ENCODE assay signal across 8 mouse cellular contexts in the genomic region with DNA sequence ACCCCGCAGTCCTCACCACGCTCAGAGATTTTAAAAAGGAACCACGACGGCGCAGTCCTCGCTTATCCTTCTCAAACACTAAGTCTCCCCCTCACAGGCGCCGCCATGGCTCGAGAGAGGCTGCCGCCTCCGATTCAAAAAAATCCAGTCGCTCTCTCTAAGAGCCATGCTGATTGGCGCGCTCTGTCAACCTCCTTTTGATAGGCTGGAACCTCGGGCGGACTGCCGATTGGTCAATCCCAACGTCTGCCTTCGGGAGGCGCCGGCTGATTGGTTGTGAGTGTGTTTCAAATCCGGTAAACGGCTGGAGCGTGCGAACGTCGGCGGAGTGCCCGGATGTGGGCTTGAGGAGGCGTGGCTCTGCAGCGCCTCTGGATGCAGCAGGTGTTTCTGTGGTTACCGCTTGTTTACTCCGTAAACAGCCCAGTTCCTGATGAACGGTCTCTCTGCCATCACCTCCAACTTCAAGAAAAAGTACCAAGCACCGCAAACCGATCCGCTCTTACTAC. TPM values are rescaled to one million over a fixed set of nuclear protein-coding genes. Genes with fewer than 3 reads are reported as not detected.
DNase-seq lines count a peak whose midpoint lies in the region; ATAC-seq and TF ChIP-seq lines count a peak whose summit lies in the region.

A gene (minus strand): TSS at position 178 of the 509 bp plus-strand sequence.

- under 1% methylated on average over 37 of the region's 37 CpGs for WGBS in forebrain, embryonic 13.5 days
- under 1% methylated on average over 37 of the region's 37 CpGs for WGBS in large intestine, adult 2 months
- WGBS in liver, postnatal 0 days (ENCODE audit: insufficient replicate concordance), result under 1% methylated on average over 37 of the region's 37 CpGs
- under 1% methylated on average over 37 of the region's 37 CpGs for WGBS in neural tube, embryonic 14.5 days

- H3K4me3 ChIP-seq in ES-Bruce4 (ENCODE audit: low read depth, low read length), result peak within 1 kb of the TSS; percentile 90
- peak within 1 kb of the TSS; percentile 85 for H3K4me3 ChIP-seq in forebrain, embryonic 13.5 days
- H3K4me3 ChIP-seq in liver, postnatal 0 days (ENCODE audit: low read depth, low read length), result peak within 1 kb of the TSS; percentile 93
- peak within 1 kb of the TSS; percentile 73 for H3K4me3 ChIP-seq in neural tube, embryonic 14.5 days (ENCODE audit: low read depth, low read length)

- H3K9ac ChIP-seq in ES-Bruce4 (ENCODE audit: low read depth, poor library complexity, severe bottlenecking), result peak within 1 kb of the TSS; percentile 96
- H3K9ac ChIP-seq in forebrain, embryonic 13.5 days, result peak within 1 kb of the TSS; percentile 85
- H3K9ac ChIP-seq in liver, postnatal 0 days (replicated peaks), result peak within 1 kb of the TSS; percentile 83
- peak within 1 kb of the TSS; percentile 47 for H3K9ac ChIP-seq in neural tube, embryonic 14.5 days (replicated peaks; ENCODE audit: low read depth, low read length)

- H3K4me2 ChIP-seq in forebrain, embryonic 13.5 days, result peak within 1 kb of the TSS; percentile 71
- H3K4me2 ChIP-seq in liver, postnatal 0 days (ENCODE audit: low read depth, low read length), result peak within 1 kb of the TSS; percentile 80
- peak within 1 kb of the TSS; percentile 87 for H3K4me2 ChIP-seq in neural tube, embryonic 14.5 days (ENCODE audit: low read depth, low read length)

- TF ChIP-seq POLR2A in ES-Bruce4 (IDR thresholded peaks at IDR 0.05; ENCODE audit: insufficient read depth, low read length), result peak; percentile 78

- intact Hi-C loops in heart, postnatal 10 days (cut with DNase I), result no loop called here

- H3K27ac ChIP-seq in ES-Bruce4 (ENCODE audit: insufficient read depth, low read length), result peak within 1 kb of the TSS; percentile 100
- peak within 1 kb of the TSS; percentile 74 for H3K27ac ChIP-seq in forebrain, embryonic 13.5 days
- peak within 1 kb of the TSS; percentile 84 for H3K27ac ChIP-seq in liver, postnatal 0 days (ENCODE audit: low read depth)
- H3K27ac ChIP-seq in neural tube, embryonic 14.5 days (ENCODE audit: low read depth, low read length), result peak within 1 kb of the TSS; percentile 22

- TF ChIP-seq EP300 in ES-Bruce4 (IDR thresholded peaks at IDR 0.05; ENCODE audit: insufficient read depth, low read depth, low read length), result no peak
- TF ChIP-seq EP300 in liver, postnatal 0 days (IDR thresholded peaks at IDR 0.05; ENCODE audit: low read depth), result peak; percentile 61; the same call in 1 of the 2 replicates

- ATAC-seq in cerebellum, adult (ENCODE audit: insufficient number of reproducible peaks, low FRiP score, low TSS enrichment), result peak; percentile 100
- peak; percentile 100 for ATAC-seq in forebrain, embryonic 13.5 days
- peak; percentile 98 for ATAC-seq in liver, postnatal 0 days
- ATAC-seq in neural tube, embryonic 14.5 days (ENCODE audit: low read depth), result peak; percentile 100

- H3K9me3 ChIP-seq in ES-Bruce4 (replicated peaks; ENCODE audit: control insufficient read depth, insufficient read depth, low read length, poor library complexity, severe bottlenecking), result no peaks in the 10 kb centered on the region
- no peaks in the 10 kb centered on the region for H3K9me3 ChIP-seq in forebrain, embryonic 13.5 days (replicated peaks)
- no peaks in the 10 kb centered on the region for H3K9me3 ChIP-seq in liver, postnatal 0 days (ENCODE audit: low read length)
- H3K9me3 ChIP-seq in neural tube, embryonic 14.5 days (ENCODE audit: control insufficient read depth, low read length), result no peaks in the 10 kb centered on the region

- H3K36me3 ChIP-seq in ES-Bruce4 (ENCODE audit: control insufficient read depth, insufficient read depth, low read length, poor library complexity, severe bottlenecking), result peaks cover 29% of the 10 kb centered on the region
- peaks cover 13% of the 10 kb centered on the region for H3K36me3 ChIP-seq in forebrain, embryonic 13.5 days (ENCODE audit: poor library complexity, severe bottlenecking)
- H3K36me3 ChIP-seq in liver, postnatal 0 days (replicated peaks; ENCODE audit: insufficient read depth, low read length), result peaks cover 4% of the 10 kb centered on the region; the same call in 1 of the 2 replicates
- no peaks in the 10 kb centered on the region for H3K36me3 ChIP-seq in neural tube, embryonic 14.5 days (ENCODE audit: control insufficient read depth, insufficient read depth, low read length)

- TF ChIP-seq CTCF in ES-Bruce4 (IDR thresholded peaks at IDR 0.05; ENCODE audit: low read depth, low read length), result no peak
- TF ChIP-seq CTCF in liver, postnatal 0 days (IDR thresholded peaks at IDR 0.05; ENCODE audit: low read depth), result no peak

- peak; percentile 99 to 100 for DNase-seq in heart, postnatal 10 days
- DNase-seq in large intestine, adult 2 months (ENCODE audit: low read depth, low spot score), result peak; percentile 95
- DNase-seq in liver, postnatal 0 days, result peak; percentile 98
- DNase-seq in testis, postnatal 10 days (ENCODE audit: low spot score), result peak; percentile 99

- H3K4me1 ChIP-seq in ES-Bruce4 (ENCODE audit: control insufficient read depth, insufficient read depth, low read length), result peaks cover 1% of the 10 kb centered on the region
- peaks cover 31% of the 10 kb centered on the region for H3K4me1 ChIP-seq in forebrain, embryonic 13.5 days
- peaks cover 27% of the 10 kb centered on the region for H3K4me1 ChIP-seq in liver, postnatal 0 days (ENCODE audit: insufficient read depth)
- H3K4me1 ChIP-seq in neural tube, embryonic 14.5 days (ENCODE audit: control insufficient read depth, insufficient read depth, low read length), result peaks cover 4% of the 10 kb centered on the region; the same call in 1 of the 2 replicates

- no peaks in the 10 kb centered on the region for H3K27me3 ChIP-seq in ES-Bruce4 (ENCODE audit: control insufficient read depth, insufficient read depth, low read length, poor library complexity, severe bottlenecking)
- H3K27me3 ChIP-seq in forebrain, embryonic 13.5 days, result no peaks in the 10 kb centered on the region
- H3K27me3 ChIP-seq in liver, postnatal 0 days (ENCODE audit: insufficient read depth, low read length), result no peaks in the 10 kb centered on the region
- H3K27me3 ChIP-seq in neural tube, embryonic 14.5 days (ENCODE audit: control insufficient read depth, insufficient read depth, low read length), result no peaks in the 10 kb centered on the region

RNA-seq across cellular contexts. Expression of the gene that starts here (rescaled TPM):
- polyA plus RNA-seq in ES-Bruce4 (2011; ENCODE audit: insufficient read depth, insufficient read length, low read depth, missing spikeins), result 238 and 248 TPM in 2 replicates
- polyA plus RNA-seq in forebrain, embryonic 13.5 days (2015; fragmentation: Nextera tagmentation; extraction: Ambion mirVana), result 67.1 and 72.6 TPM in 2 replicates
- 1 to 10 TPM; 9.3 to 9.6 TPM for total RNA-seq in heart, postnatal 10 days (2021)
- polyA plus RNA-seq in large intestine, adult 2 months (2012; rRNA removed), result 5.6 and 6.4 TPM in 2 replicates
- 10.1 and 12.5 TPM in 2 replicates for polyA plus RNA-seq in liver, postnatal 0 days (2015; fragmentation: Nextera tagmentation; extraction: Ambion mirVana)
- 5.1 and 7.0 TPM in 2 replicates for polyA plus RNA-seq in neural tube, embryonic 14.5 days (2014; fragmentation: Nextera tagmentation; extraction: Ambion mirVana)

Comparison
In these comparisons a context has a peak if more than half of its experiments do, and no peak if none do; other contexts are left out.
1. Peak in every context shown above with its lines: DNase-seq, ATAC-seq, H3K4me3 ChIP-seq and H3K27ac ChIP-seq.
2. H3K27ac ChIP-seq: peak in every context shown above with its lines; median percentile 100 in ES-Bruce4; 84 in liver, postnatal 0 days; 74 in forebrain, embryonic 13.5 days; 22 in neural tube, embryonic 14.5 days.